ENCODE assay signal across 15 mouse cellular contexts in genomic region chr7:130838658-130839025, GRCm38 (mm10). TPM values are rescaled to one million over a fixed set of nuclear protein-coding genes. Genes with fewer than 3 reads are reported as not detected.
DNase-seq lines count a peak whose midpoint lies in the region; ATAC-seq lines count a peak whose summit lies in the region.
"Had no signal": no experiment of that assay in that cellular context is flagged by ENCODE, and none has a peak within 500 bp of the region (broad histone marks: within the 10 kb centered on the region; RNA-seq: fewer than 3 reads in every experiment).

No protein-coding gene starts in this region.

- 51% methylated on average over 3 of the region's 3 CpGs for WGBS in forebrain, embryonic 10.5 days
- WGBS in forebrain, embryonic 14.5 days, result 33% methylated on average over 3 of the region's 3 CpGs
- WGBS in liver, embryonic 16.5 days (ENCODE audit: insufficient replicate concordance), result 53% methylated on average over 3 of the region's 3 CpGs
- WGBS in liver, embryonic 12.5 days (ENCODE audit: insufficient replicate concordance), result 66% methylated on average over 3 of the region's 3 CpGs
- 33% methylated on average over 3 of the region's 3 CpGs for WGBS in hindbrain, embryonic 15.5 days

- H3K4me1 ChIP-seq in forebrain, embryonic 10.5 days, result peaks cover 55% of the 10 kb centered on the region
- H3K4me1 ChIP-seq in forebrain, embryonic 14.5 days (ENCODE audit: control insufficient read depth, insufficient read depth, low read length), result peaks cover 20% of the 10 kb centered on the region
- H3K4me1 ChIP-seq in liver, embryonic 16.5 days (ENCODE audit: control insufficient read depth, low read depth, low read length), result peaks cover 10% of the 10 kb centered on the region
- 0 out of 2 replicates have a peak, but pooled peaks cover 11% of the 10 kb centered on the region for H3K4me1 ChIP-seq in liver, embryonic 12.5 days
- H3K4me1 ChIP-seq in hindbrain, embryonic 15.5 days (replicated peaks), result peaks cover 43% of the 10 kb centered on the region

- no peak for ATAC-seq in forebrain, embryonic 14.5 days
- no peak for ATAC-seq in liver, embryonic 16.5 days (ENCODE audit: low read depth)
- no peak for ATAC-seq in liver, embryonic 12.5 days
- no peak for ATAC-seq in hindbrain, embryonic 15.5 days (ENCODE audit: low FRiP score, low read depth)

- no peak overlapping the region for H3K9ac ChIP-seq in forebrain, embryonic 14.5 days (ENCODE audit: low read length)
- no peak overlapping the region for H3K9ac ChIP-seq in liver, embryonic 16.5 days (ENCODE audit: low read depth, low read length)
- H3K9ac ChIP-seq in liver, embryonic 12.5 days, result no peak overlapping the region
- no peak overlapping the region for H3K9ac ChIP-seq in hindbrain, embryonic 15.5 days
- H3K9ac ChIP-seq: forebrain, embryonic 15.5 days; liver, embryonic 13.5 days had no signal

- peaks cover 96% of the 10 kb centered on the region for H3K27me3 ChIP-seq in forebrain, embryonic 10.5 days (ENCODE audit: poor library complexity, severe bottlenecking)
- H3K27me3 ChIP-seq in forebrain, embryonic 14.5 days (replicated peaks; ENCODE audit: control insufficient read depth, insufficient read depth, low read length), result 0 out of 2 replicates have a peak, but pooled peaks cover 4% of the 10 kb centered on the region
- H3K27me3 ChIP-seq in liver, embryonic 16.5 days (ENCODE audit: control insufficient read depth, insufficient read depth, low read depth, low read length), result no peaks in the 10 kb centered on the region
- peaks cover 7% of the 10 kb centered on the region for H3K27me3 ChIP-seq in liver, embryonic 12.5 days (replicated peaks)
- no peaks in the 10 kb centered on the region for H3K27me3 ChIP-seq in hindbrain, embryonic 15.5 days

- no peak for DNase-seq in forebrain, embryonic 10.5 days (ENCODE audit: extremely low spot score, low spot score)
- DNase-seq in forebrain, embryonic 14.5 days (ENCODE audit: low spot score), result no peak
- peak; percentile 70 for DNase-seq in Muller cell, postnatal 12 days (ENCODE audit: inconsistent ontology term)
- DNase-seq in left cerebral cortex, postnatal 4 days, result no peak
- no peak for DNase-seq in thymus, postnatal 36 days
- DNase-seq: gastrocnemius, adult 2 months; heart, adult 11 months; liver, embryonic 13.5 days; lung, postnatal 14 days; right cerebral cortex, adult 18-20 months had no signal

- no peaks in the 10 kb centered on the region for H3K36me3 ChIP-seq in forebrain, embryonic 10.5 days (replicated peaks)
- H3K36me3 ChIP-seq in forebrain, embryonic 14.5 days (ENCODE audit: control insufficient read depth, insufficient read depth, low read length), result no peaks in the 10 kb centered on the region
- H3K36me3 ChIP-seq in liver, embryonic 16.5 days (ENCODE audit: control insufficient read depth, insufficient read depth), result no peaks in the 10 kb centered on the region
- no peaks in the 10 kb centered on the region for H3K36me3 ChIP-seq in liver, embryonic 12.5 days
- H3K36me3 ChIP-seq in hindbrain, embryonic 15.5 days, result no peaks in the 10 kb centered on the region
- H3K36me3 ChIP-seq: forebrain, embryonic 15.5 days; liver, embryonic 13.5 days had no signal

- H3K4me3 ChIP-seq in forebrain, embryonic 10.5 days, result no peak overlapping the region
- H3K4me3 ChIP-seq in forebrain, embryonic 14.5 days (ENCODE audit: low read depth, low read length), result no peak overlapping the region
- H3K4me3 ChIP-seq in liver, embryonic 16.5 days (ENCODE audit: low read depth, low read length), result no peak overlapping the region
- no peak overlapping the region for H3K4me3 ChIP-seq in liver, embryonic 12.5 days
- H3K4me3 ChIP-seq in hindbrain, embryonic 15.5 days, result no peak overlapping the region
- H3K4me3 ChIP-seq: forebrain, embryonic 15.5 days; gastrocnemius, adult 2 months; liver, embryonic 13.5 days had no signal

- peak overlapping the region; percentile 81 for H3K27ac ChIP-seq in forebrain, embryonic 10.5 days
- no peak overlapping the region for H3K27ac ChIP-seq in forebrain, embryonic 14.5 days (ENCODE audit: low read depth, low read length)
- peak overlapping the region; percentile 50 for H3K27ac ChIP-seq in liver, embryonic 16.5 days (ENCODE audit: low read length)
- no peak overlapping the region for H3K27ac ChIP-seq in liver, embryonic 12.5 days
- peak overlapping the region; percentile 66 for H3K27ac ChIP-seq in hindbrain, embryonic 15.5 days (replicated peaks)
- H3K27ac ChIP-seq: forebrain, embryonic 15.5 days; gastrocnemius, adult 2 months; liver, embryonic 13.5 days; stomach, postnatal 0 days had no signal

- no peak overlapping the region for H3K4me2 ChIP-seq in forebrain, embryonic 14.5 days (ENCODE audit: low read length)
- no peak overlapping the region for H3K4me2 ChIP-seq in liver, embryonic 16.5 days (ENCODE audit: low read depth, low read length)
- H3K4me2 ChIP-seq in liver, embryonic 12.5 days, result no peak overlapping the region
- H3K4me2 ChIP-seq in hindbrain, embryonic 15.5 days, result no peak overlapping the region
- H3K4me2 ChIP-seq: forebrain, embryonic 15.5 days; liver, embryonic 13.5 days had no signal

- no peaks in the 10 kb centered on the region for H3K9me3 ChIP-seq in forebrain, embryonic 10.5 days
- H3K9me3 ChIP-seq in forebrain, embryonic 14.5 days (replicated peaks; ENCODE audit: control insufficient read depth, low read length), result no peaks in the 10 kb centered on the region
- no peaks in the 10 kb centered on the region for H3K9me3 ChIP-seq in liver, embryonic 16.5 days (replicated peaks; ENCODE audit: control insufficient read depth, low read length)
- H3K9me3 ChIP-seq in liver, embryonic 12.5 days (replicated peaks), result no peaks in the 10 kb centered on the region
- no peaks in the 10 kb centered on the region for H3K9me3 ChIP-seq in hindbrain, embryonic 15.5 days
- H3K9me3 ChIP-seq: forebrain, embryonic 15.5 days; liver, embryonic 13.5 days had no signal

- intact Hi-C loops in left cerebral cortex, postnatal 4 days (cut with DNase I), result no loop called here

RNA-seq across cellular contexts. Expression of gene Plekha1, which starts 26.9 kb away (rescaled TPM):
- polyA plus RNA-seq in forebrain, embryonic 10.5 days (2016; fragmentation: Nextera tagmentation; extraction: Ambion mirVana), result 31.7 and 37.3 TPM in 2 replicates
- polyA plus RNA-seq in forebrain, embryonic 14.5 days (2014; fragmentation: Nextera tagmentation; extraction: Ambion mirVana), result 30.6 and 43.9 TPM in 2 replicates
- polyA plus RNA-seq in liver, embryonic 16.5 days (2015; fragmentation: Nextera tagmentation; extraction: Ambion mirVana), result 13.8 and 15.7 TPM in 2 replicates
- 10.3 and 11.0 TPM in 2 replicates for polyA plus RNA-seq in liver, embryonic 12.5 days (2016; fragmentation: Nextera tagmentation; extraction: Ambion mirVana)
- polyA plus RNA-seq in hindbrain, embryonic 15.5 days (2015; fragmentation: Nextera tagmentation; extraction: Ambion mirVana), result 59.9 and 60.6 TPM in 2 replicates
- 100 to 1,000 TPM; 132 to 140 TPM for total RNA-seq in left cerebral cortex, postnatal 4 days (2021)

Comparison
In these comparisons a context has a peak if more than half of its experiments do, and no peak if none do; other contexts are left out.
1. H3K27ac ChIP-seq: peak in forebrain, embryonic 10.5 days (single experiment), liver, embryonic 16.5 days (single experiment) and hindbrain, embryonic 15.5 days (single experiment); none in forebrain, embryonic 14.5 days (single experiment) and liver, embryonic 12.5 days (single experiment).